8 mouse cellular contexts compared by ENCODE assay signal in genomic region chr6:115037103-115038094, GRCm38 (mm10). TPM values are rescaled to one million over a fixed set of nuclear protein-coding genes. Genes with fewer than 3 reads are reported as not detected.
A peak's percentile ranks its signal among the peaks of the same experiment; 100 is the strongest.
DNase-seq lines count a peak whose midpoint lies in the region.

Tamm41 (minus strand) TSS chr6:115037876.

- H3K36me3 ChIP-seq in megakaryocyte, embryonic 14.5 days (replicated peaks; ENCODE audit: low read length): peaks cover 28% of the 10 kb centered on the region

- H3K9me3 ChIP-seq in megakaryocyte, embryonic 14.5 days: peaks cover 6% of the 10 kb centered on the region

- peaks cover 17% of the 10 kb centered on the region for H3K4me1 ChIP-seq in megakaryocyte, embryonic 14.5 days

- peak; percentile 90 to 92 for DNase-seq in adrenal gland, adult 18-20 months (ENCODE audit: low spot score in 2 of 2)
- DNase-seq in embryo, embryonic 10 days (ENCODE audit: low spot score): peak; percentile 91
- peak; percentile 91 for DNase-seq in gastrocnemius, postnatal 10 days
- DNase-seq in hindlimb bud, embryonic 11.5 days (ENCODE audit: extremely low spot score, low read depth, low spot score): peak; percentile 66
- DNase-seq in left cerebral cortex, adult 9 months (ENCODE audit: low spot score in 2 of 2): peak; percentile 52 to 75
- DNase-seq in right cerebral cortex, adult 2 months (ENCODE audit: low spot score in 2 of 2): peak; percentile 84 to 90
- DNase-seq in urinary bladder, postnatal 14 days (ENCODE audit: low spot score): peak; percentile 88

- peak within 1 kb of the TSS; percentile 97 for H3K4me3 ChIP-seq in megakaryocyte, embryonic 14.5 days (replicated peaks)

- H3K27me3 ChIP-seq in megakaryocyte, embryonic 14.5 days (replicated peaks): peaks cover 10% of the 10 kb centered on the region

RNA-seq across cellular contexts. Expression of gene Tamm41, which starts in this region (rescaled TPM):
- 10 to 100 TPM; 10.4 to 13.5 TPM for total RNA-seq in adrenal gland, adult 18-20 months (2021)
- 10 to 100 TPM; 11.9 to 16.4 TPM for total RNA-seq in gastrocnemius, postnatal 10 days (2021)
- 10.1 and 11.7 TPM in 2 replicates for polyA plus RNA-seq in megakaryocyte, embryonic 14.5 days (2012; ENCODE audit: insufficient read depth, low replicate concordance)

Comparison
In these comparisons a context has a peak if more than half of its experiments do, and no peak if none do; other contexts are left out.
1. Peak in every context shown above with its lines: DNase-seq and H3K4me3 ChIP-seq.